Mouse (Mus musculus) midbrain, postnatal 0 days (tissue): ENCODE results near the gene Armc3. TPM values are rescaled to one million over a fixed set of nuclear protein-coding genes. Genes with fewer than 3 reads are reported as not detected.
"Not testable (repeated sequence)": the region's sequence is repeated elsewhere in the genome, so short reads cannot be mapped to it uniquely, and the experiment has no call there.

Experiments
- ATAC-seq: fragments of 200-750 bp; cut with Nextera tagmentation; 2 replicates; pipeline ENCODE4 v1.8.0; 2017; ENCODE audit warnings: moderate number of reproducible peaks, mild to moderate bottlenecking, moderate TSS enrichment, moderate library complexity; ENCODE audit not compliant: low FRiP score
- DNase-seq: peaks from one replicate; pipeline ENCODE4 v3.0.0-alpha.2; 2015; ENCODE audit warnings: low spot score
- H3K27ac ChIP-seq: fragments of 300-500 bp; sonication (generic); 2 replicates; pipeline ENCODE4 v1.5.1; 2014; ENCODE audit warnings: low read depth, mild to moderate bottlenecking, low read length, mixed read lengths
- H3K27me3 ChIP-seq: fragments of 300-500 bp; sonication (generic); 2 replicates; pipeline ENCODE4 v1.6.1; 2014; ENCODE audit warnings: low read length, control low read depth, mixed read lengths; ENCODE audit not compliant: insufficient read depth
- H3K36me3 ChIP-seq: fragments of 300-500 bp; sonication (generic); 2 replicates; pipeline ENCODE4 v1.6.1; 2014; ENCODE audit warnings: low read length, control low read depth, mixed read lengths; ENCODE audit not compliant: insufficient read depth
- H3K4me1 ChIP-seq: fragments of 300-500 bp; sonication (generic); 2 replicates; pipeline ENCODE4 v1.6.1; 2014; ENCODE audit warnings: mild to moderate bottlenecking, control low read depth, antibody characterized with exemption, low read length, mixed read lengths; ENCODE audit not compliant: insufficient read depth
- H3K4me2 ChIP-seq: fragments of 300-500 bp; sonication (generic); 2 replicates; pipeline ENCODE4 v1.6.1; 2014; ENCODE audit warnings: low read depth, mild to moderate bottlenecking, low read length, mixed read lengths; ENCODE audit not compliant: poor library complexity, severe bottlenecking
- H3K4me3 ChIP-seq: fragments of 300-500 bp; sonication (generic); 2 replicates; pipeline ENCODE4 v1.5.1; 2014; ENCODE audit warnings: low read depth, mild to moderate bottlenecking, low read length, moderate library complexity
- H3K9ac ChIP-seq: fragments of 300-500 bp; sonication (generic); replicated peaks from 2 replicates; pipeline ENCODE4 v1.6.1; 2014; ENCODE audit warnings: mild to moderate bottlenecking, low read length, moderate library complexity, mixed read lengths; ENCODE audit not compliant: poor library complexity, severe bottlenecking
- H3K9me3 ChIP-seq: fragments of 300-500 bp; sonication (generic); 2 replicates; pipeline ENCODE4 v1.6.1; 2016; ENCODE audit warnings: low read length, control low read depth
- CTCF ChIP-seq: IDR thresholded peaks from 2 replicates; pipeline ENCODE4 v1.5.1; 2016; ENCODE audit warnings: antibody characterized with exemption, mild to moderate bottlenecking
- WGBS: fragments of 180-500 bp; shearing (Covaris S2); extraction: QIAGEN DNeasy Blood & Tissue Kit; methylation state at CpG from one replicate; pipeline ENCODE4 v1.1.7; 2014; 5-methylcytosine and 5-hydroxymethylcytosine counted together
- polyA plus RNA-seq: library from polyadenylated mRNA; unstranded; fragments of >200 nt; fragmentation: Nextera tagmentation; extraction: Ambion mirVana; gene quantifications from 2 replicates; pipeline ENCODE4 v1.2.1, GENCODE M21; 2015
- total RNA-seq: library from RNA; depleted of rRNA; stranded (reverse); fragments of >200 nt; gene quantifications from 2 replicates; pipeline ENCODE4 v1.2.3, GENCODE M21; 2014

The Armc3 gene
- total and polyA plus RNA-seq, 2 experiments from 2014 or later: 0.82 to 1.1 TPM

GRCm38 (mm10) chr2:19310498-19310897 lies 111.4 kb downstream of the Armc3 start:
- DNase-seq (no peak), ATAC-seq (no peak)
- Histone ChIP-seq H3K4me3 (no peak overlapping the region), H3K4me1 (no peaks in the 10 kb centered on the region), H3K27me3 (no peaks in the 10 kb centered on the region), H3K9me3 (peaks cover 10% of the 10 kb centered on the region; the same call in 1 of the 2 replicates), H3K4me2 (no peak overlapping the region), H3K27ac (no peak overlapping the region), H3K9ac (no peak overlapping the region), H3K36me3 (no peaks in the 10 kb centered on the region)
- no peak for TF ChIP-seq CTCF
- WGBS: 96% methylated on average over 3 of the region's 3 CpGs

GRCm38 (mm10) chr2:19316056-19316455 lies 117.0 kb downstream of the Armc3 start:
- Histone ChIP-seq H3K36me3 (no peaks in the 10 kb centered on the region), H3K9ac (no peak overlapping the region), H3K27me3 (no peaks in the 10 kb centered on the region), H3K27ac (no peak overlapping the region), H3K4me1 (no peaks in the 10 kb centered on the region), H3K9me3 (peaks cover 21% of the 10 kb centered on the region; the same call in 1 of the 2 replicates), H3K4me2 (no peak overlapping the region), H3K4me3 (no peak overlapping the region)
- DNase-seq (no peak), ATAC-seq (no peak)
- TF ChIP-seq CTCF: no peak
- WGBS: 54% methylated on average over 11 of the region's 11 CpGs

- WGBS: 74% methylated on average over 4 of the region's 4 CpGs
- H3K4me3 ChIP-seq: no peak overlapping the region
- ATAC-seq: no peak
Observed at GRCm38 (mm10) chr2:19316691-19317090, 117.6 kb downstream of the Armc3 start.

GRCm38 (mm10) chr2:19317151-19317812 lies 118.2 kb downstream of the Armc3 start:
- peaks cover 21% of the 10 kb centered on the region; the same call in 1 of the 2 replicates for H3K9me3 ChIP-seq
- not testable (repeated sequence) for H3K4me3 ChIP-seq

More at GRCm38 (mm10) chr2:19316691-19317090, 117.6 kb downstream of the Armc3 start:
- Histone ChIP-seq H3K36me3 (no peaks in the 10 kb centered on the region), H3K9me3 (peaks cover 21% of the 10 kb centered on the region; the same call in 1 of the 2 replicates), H3K27ac (no peak overlapping the region), H3K27me3 (no peaks in the 10 kb centered on the region), H3K4me1 (no peaks in the 10 kb centered on the region), H3K4me2 (no peak overlapping the region), H3K9ac (no peak overlapping the region)
- no peak for DNase-seq
- no peak for TF ChIP-seq CTCF

GRCm38 (mm10) chr2:19318499-19318898 lies 119.4 kb downstream of the Armc3 start:
- Histone ChIP-seq H3K27me3 (no peaks in the 10 kb centered on the region), H3K9me3 (peaks cover 21% of the 10 kb centered on the region; the same call in 1 of the 2 replicates), H3K27ac (no peak overlapping the region), H3K9ac (no peak overlapping the region), H3K4me2 (no peak overlapping the region), H3K4me1 (no peaks in the 10 kb centered on the region), H3K4me3 (no peak overlapping the region), H3K36me3 (no peaks in the 10 kb centered on the region)
- WGBS: 93% methylated on average over 4 of the region's 4 CpGs
- ATAC-seq (no peak), DNase-seq (no peak)
- TF ChIP-seq CTCF: no peak

More at GRCm38 (mm10) chr2:19317151-19317812, 118.2 kb downstream of the Armc3 start:
- not testable (repeated sequence) for H3K36me3 ChIP-seq, H3K9ac ChIP-seq, DNase-seq, ATAC-seq, H3K27me3 ChIP-seq, H3K27ac ChIP-seq, H3K4me2 ChIP-seq, H3K4me1 ChIP-seq
- 92% methylated on average over 2 of the region's 2 CpGs for WGBS

GRCm38 (mm10) chr2:19319284-19319683 lies 120.2 kb downstream of the Armc3 start:
- no peaks in the 10 kb centered on the region for H3K36me3 ChIP-seq
- 85% methylated on average over 3 of the region's 3 CpGs for WGBS
- no peak for ATAC-seq
- peaks cover 21% of the 10 kb centered on the region; the same call in 1 of the 2 replicates for H3K9me3 ChIP-seq
- no peak for DNase-seq
- H3K4me2 ChIP-seq: no peak overlapping the region
- H3K27ac ChIP-seq: no peak overlapping the region
- TF ChIP-seq CTCF: no peak
- H3K27me3 ChIP-seq: no peaks in the 10 kb centered on the region
- no peak overlapping the region for H3K9ac ChIP-seq
- H3K4me3 ChIP-seq: no peak overlapping the region
- no peaks in the 10 kb centered on the region for H3K4me1 ChIP-seq
